ENCODE assay signal across 20 mouse cellular contexts in the genomic region with DNA sequence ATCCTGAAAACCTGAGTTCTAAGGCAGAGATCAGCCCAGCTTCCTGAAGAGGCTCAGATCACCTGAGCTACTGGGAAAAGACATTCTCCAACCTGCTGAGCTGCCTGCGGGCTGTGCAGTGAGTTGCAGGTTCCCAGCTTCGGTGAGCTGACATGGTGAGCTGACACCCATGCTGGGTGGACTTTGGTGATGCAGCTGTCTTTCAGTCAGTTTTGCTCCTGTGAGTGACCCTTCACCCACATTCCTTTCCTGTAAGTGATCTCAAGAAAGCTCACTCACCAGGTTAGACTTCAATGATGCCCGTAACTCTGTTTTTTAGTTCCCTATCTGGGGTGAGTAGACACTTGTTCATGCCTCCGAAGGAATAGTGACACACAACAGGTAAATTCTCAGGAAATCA.
"Had no signal": no experiment of that assay in that cellular context is flagged by ENCODE, and none has a peak within 500 bp of the region (broad histone marks: within the 10 kb centered on the region; RNA-seq: fewer than 3 reads in every experiment).

No protein-coding gene starts in this region.

- H3K9ac ChIP-seq: limb, embryonic 13.5 days; liver, embryonic 13.5 days; lung, embryonic 14.5 days; neural tube, embryonic 12.5 days; neural tube, embryonic 15.5 days; stomach, embryonic 15.5 days had no signal

- H3K9me3 ChIP-seq: limb, embryonic 10.5 days; limb, embryonic 13.5 days; liver, embryonic 13.5 days; neural tube, embryonic 12.5 days; neural tube, embryonic 15.5 days; stomach, embryonic 15.5 days had no signal

- H3K4me2 ChIP-seq: limb, embryonic 13.5 days; liver, embryonic 13.5 days; lung, embryonic 14.5 days; midbrain, embryonic 11.5 days; neural tube, embryonic 12.5 days; neural tube, embryonic 15.5 days; stomach, embryonic 15.5 days had no signal

- H3K27me3 ChIP-seq: limb, embryonic 13.5 days; neural tube, embryonic 12.5 days; neural tube, embryonic 15.5 days; stomach, embryonic 15.5 days had no signal

- H3K36me3 ChIP-seq: limb, embryonic 10.5 days; limb, embryonic 13.5 days; liver, embryonic 13.5 days; neural tube, embryonic 12.5 days; neural tube, embryonic 15.5 days; stomach, embryonic 15.5 days had no signal

- DNase-seq: kidney, adult 11 months; layer of hippocampus, adult 9-11 months; liver, embryonic 13.5 days; lung, embryonic 14.5 days; lung, postnatal 10 days; midbrain, embryonic 14.5 days; right cerebral cortex, adult 18-20 months; right cerebral cortex, postnatal 25 days; spleen, adult 18-20 months; thymus, postnatal 25 days had no signal

- H3K4me1 ChIP-seq: liver, embryonic 13.5 days had no signal

- H3K27ac ChIP-seq: hindbrain, postnatal 0 days; kidney, postnatal 0 days; layer of hippocampus, adult 2 months; limb, embryonic 10.5 days; limb, embryonic 13.5 days; liver, embryonic 13.5 days; neural tube, embryonic 12.5 days; neural tube, embryonic 15.5 days; stomach, embryonic 15.5 days had no signal

- H3K4me3 ChIP-seq: layer of hippocampus, adult 2 months; limb, embryonic 10.5 days; limb, embryonic 13.5 days; liver, embryonic 13.5 days; neural tube, embryonic 12.5 days; neural tube, embryonic 15.5 days; stomach, embryonic 15.5 days had no signal

- ATAC-seq: hindbrain, postnatal 0 days; inflammation-experienced regulatory T-cells, adult 6 months had no signal
